Mouse (Mus musculus) CH12.LX (cell line): ENCODE results near the gene Kcnk16. TPM values are rescaled to one million over a fixed set of nuclear protein-coding genes. Genes with fewer than 3 reads are reported as not detected.

Experiments
- DNase-seq: peaks from one replicate; pipeline ENCODE4 v3.0.0-alpha.2; 2013; ENCODE audit errors: extremely low read depth
- H3K27ac ChIP-seq: 2 replicates; pipeline ENCODE4 v1.5.1; 2012; ENCODE audit warnings: low read depth, mild to moderate bottlenecking, control low read depth, moderate library complexity; ENCODE audit not compliant: insufficient read depth
- H3K27me3 ChIP-seq: replicated peaks from 2 replicates; pipeline ENCODE3; 2012; ENCODE audit warnings: inconsistent platforms
- H3K36me3 ChIP-seq, 2 experiments: replicated peaks in 1 of 2; 2 replicates each; pipeline versions ENCODE3 to v1.6.1; 2012; ENCODE audit warnings: inconsistent platforms in 1 of 2, low read length in 1 of 2, mild to moderate bottlenecking in 1 of 2, mixed read lengths in 1 of 2, moderate library complexity in 1 of 2; ENCODE audit not compliant: control insufficient read depth in 1 of 2, insufficient read depth in 1 of 2
- H3K4me1 ChIP-seq, 2 experiments: 2 replicates each; pipeline ENCODE4 v1.6.1; 2012; ENCODE audit warnings: inconsistent platforms in 1 of 2, moderate library complexity in 1 of 2; ENCODE audit not compliant: insufficient read depth in 2 of 2, control insufficient read depth in 1 of 2
- H3K4me2 ChIP-seq: 2 replicates; pipeline ENCODE4 v1.6.1; 2012; ENCODE audit warnings: low read depth, mild to moderate bottlenecking, control low read depth; ENCODE audit not compliant: poor library complexity, insufficient read depth, severe bottlenecking
- H3K4me3 ChIP-seq, 3 experiments: fragments of 150-350 bp in 1 of 3; sonication (generic) in 1 of 3; replicated peaks in 1 of 3; 2 replicates each; pipeline versions ENCODE3 to v1.5.1; 2011 to 2012; ENCODE audit warnings: low read depth in 2 of 3, low read length in 2 of 3, mild to moderate bottlenecking in 2 of 3, moderate library complexity in 2 of 3, control low read depth in 1 of 3, improper control_type of control experiment in 1 of 3, inconsistent platforms in 1 of 3, mixed read lengths in 1 of 3; ENCODE audit not compliant: poor library complexity in 1 of 3
- H3K79me2 ChIP-seq: replicated peaks from 2 replicates; pipeline ENCODE4 v1.6.1; 2012; ENCODE audit warnings: mild to moderate bottlenecking, moderate library complexity; ENCODE audit not compliant: control insufficient read depth, poor library complexity, insufficient read depth, severe bottlenecking; ENCODE audit errors: extremely low read depth
- H3K9ac ChIP-seq: 2 replicates; pipeline ENCODE4 v1.6.1; 2012; ENCODE audit warnings: low read depth, mild to moderate bottlenecking, control low read depth, moderate library complexity; ENCODE audit not compliant: insufficient read depth
- H3K9me3 ChIP-seq: replicated peaks from 2 replicates; pipeline ENCODE3; 2012; ENCODE audit warnings: low read length, inconsistent platforms, mixed read lengths
- CTCF ChIP-seq, 2 experiments: IDR thresholded peaks in 1 of 2; conservative IDR thresholded peaks in 1 of 2; 2 replicates each; pipeline ENCODE4 v1.5.1; 2011 to 2012; ENCODE audit warnings: low read depth in 2 of 2, low read length in 2 of 2, improper control_type of control experiment in 1 of 2, inconsistent platforms in 1 of 2, mild to moderate bottlenecking in 1 of 2, moderate library complexity in 1 of 2
- E2F4 ChIP-seq: IDR thresholded peaks from 2 replicates; pipeline ENCODE4 v1.6.1; 2011; ENCODE audit warnings: low read depth, low read length, improper control_type of control experiment; ENCODE audit not compliant: insufficient replicate concordance
- ELF1 ChIP-seq: IDR thresholded peaks from 2 replicates; pipeline ENCODE4 v1.6.1; 2014; ENCODE audit warnings: low read depth, mild to moderate bottlenecking, inconsistent platforms, low read length, improper control_type of control experiment
- JUN ChIP-seq: IDR thresholded peaks from 2 replicates; pipeline ENCODE4 v1.6.1; 2011; ENCODE audit warnings: low read depth, mild to moderate bottlenecking, low read length, improper control_type of control experiment, moderate library complexity; ENCODE audit not compliant: insufficient read depth
- JUND ChIP-seq: conservative IDR thresholded peaks from 2 replicates; pipeline ENCODE4 v1.6.1; 2011; ENCODE audit warnings: low read depth, low read length, improper control_type of control experiment
- KAT2A ChIP-seq: IDR thresholded peaks from 2 replicates; pipeline ENCODE4 v1.6.1; 2012; ENCODE audit warnings: low read length, improper control_type of control experiment, inconsistent platforms; ENCODE audit not compliant: insufficient replicate concordance
- MAFK ChIP-seq: IDR thresholded peaks from 2 replicates; pipeline ENCODE4 v1.6.1; 2011; ENCODE audit warnings: low read length, improper control_type of control experiment; ENCODE audit not compliant: insufficient replicate concordance
- MAX ChIP-seq: IDR thresholded peaks from 2 replicates; pipeline ENCODE4 v1.6.1; 2011; ENCODE audit warnings: low read length, improper control_type of control experiment
- MAZ ChIP-seq: IDR thresholded peaks from 2 replicates; pipeline ENCODE4 v1.6.1; 2012; ENCODE audit warnings: low read depth, mild to moderate bottlenecking, inconsistent platforms, low read length, improper control_type of control experiment, moderate library complexity
- MEF2A ChIP-seq: IDR thresholded peaks from 2 replicates; pipeline ENCODE4 v1.6.1; 2014; ENCODE audit warnings: low read depth, mild to moderate bottlenecking, inconsistent platforms, low read length, improper control_type of control experiment, borderline replicate concordance
- NELFE ChIP-seq: IDR thresholded peaks from 2 replicates; pipeline ENCODE4 v1.6.1; 2011; ENCODE audit warnings: low read depth, low read length, improper control_type of control experiment
- NRF1 ChIP-seq: IDR thresholded peaks from 2 replicates; pipeline ENCODE4 v1.6.1; 2014; ENCODE audit warnings: low read depth, mild to moderate bottlenecking, inconsistent platforms, low read length, improper control_type of control experiment, moderate library complexity
- PAX5 ChIP-seq: IDR thresholded peaks from 2 replicates; pipeline ENCODE4 v1.6.1; 2012; ENCODE audit warnings: low read length, inconsistent platforms, mixed read lengths
- POLR2A ChIP-seq: IDR thresholded peaks from 2 replicates; pipeline ENCODE4 v1.6.1; 2011; ENCODE audit warnings: low read depth, mild to moderate bottlenecking, improper control_type of control experiment, low read length
- RAD21 ChIP-seq: IDR thresholded peaks from 2 replicates; pipeline ENCODE4 v1.6.1; 2011; ENCODE audit warnings: low read depth, mild to moderate bottlenecking, low read length, improper control_type of control experiment, moderate library complexity
- RCOR1 ChIP-seq: conservative IDR thresholded peaks from 2 replicates; pipeline ENCODE4 v1.6.1; 2012; ENCODE audit warnings: low read depth, mild to moderate bottlenecking, inconsistent platforms, low read length, improper control_type of control experiment
- SIN3A ChIP-seq: IDR thresholded peaks from 2 replicates; pipeline ENCODE4 v1.6.1; 2012; ENCODE audit warnings: low read length, improper control_type of control experiment, inconsistent platforms
- SMC3 ChIP-seq: IDR thresholded peaks from 2 replicates; pipeline ENCODE4 v1.6.1; 2011; ENCODE audit warnings: low read depth, low read length, improper control_type of control experiment
- TBP ChIP-seq: conservative IDR thresholded peaks from 2 replicates; pipeline ENCODE4 v1.6.1; 2011; ENCODE audit warnings: low read depth, low read length, improper control_type of control experiment
- TCF12 ChIP-seq: IDR thresholded peaks from 2 replicates; pipeline ENCODE4 v1.6.1; 2014; ENCODE audit warnings: low read depth, mild to moderate bottlenecking, inconsistent platforms, low read length, improper control_type of control experiment
- UBTF ChIP-seq: IDR thresholded peaks from 2 replicates; pipeline ENCODE4 v1.6.1; 2012; ENCODE audit warnings: low read depth, mild to moderate bottlenecking, inconsistent platforms, low read length, improper control_type of control experiment, moderate library complexity
- USF1 ChIP-seq: IDR thresholded peaks from 2 replicates; pipeline ENCODE4 v1.6.1; 2014; ENCODE audit warnings: low read depth, mild to moderate bottlenecking, inconsistent platforms, low read length, improper control_type of control experiment
- USF2 ChIP-seq: conservative IDR thresholded peaks from 2 replicates; pipeline ENCODE4 v1.6.1; 2011; ENCODE audit warnings: low read depth, low read length, improper control_type of control experiment
- ZC3H11A ChIP-seq: IDR thresholded peaks from 2 replicates; pipeline ENCODE4 v1.6.1; 2012; ENCODE audit warnings: low read depth, mild to moderate bottlenecking, inconsistent platforms, low read length, improper control_type of control experiment
- ZMIZ1 ChIP-seq: IDR thresholded peaks from 2 replicates; pipeline ENCODE4 v1.6.1; 2012; ENCODE audit warnings: low read depth, mild to moderate bottlenecking, inconsistent platforms, low read length, improper control_type of control experiment
- dilution Hi-C: fragments of 300-500 bp; cut with MboI; formaldehyde crosslinking; loops from 2 replicates; pipeline ENCODE4 v1.14.3; 2020; ENCODE audit warnings: low sequenced_read_pairs; ENCODE audit not compliant: extremely low pct_unique_long_range_greater_than_20kb, extremely low pct_ligation_motif_present
- in situ Hi-C: fragments of 300-500 bp; cut with MboI; formaldehyde crosslinking; loops from 3 replicates; pipeline ENCODE4 v1.14.3; 2019; ENCODE audit warnings: low sequenced_read_pairs, low pct_ligation_motif_present, low pct_unique_long_range_greater_than_20kb, mixed read lengths
- polyA plus RNA-seq: library from polyadenylated mRNA; unstranded; fragments of >175 nt; gene quantifications from 2 replicates; pipeline ENCODE4 v1.2.1, GENCODE M21; 2012; ENCODE audit warnings: low read depth; ENCODE audit not compliant: insufficient read length
- total RNA-seq, 2 experiments: library from RNA; depleted of rRNA; stranded (reverse); fragments of 300-350 nt in 1 of 2; fragments of >200 nt in 1 of 2; gene quantifications; 2 replicates each; pipeline ENCODE4 v1.2.3; 2012 to 2014

The Kcnk16 gene
- total and polyA plus RNA-seq, 3 experiments = not detected

- Histone ChIP-seq H3K4me1 (no peaks in the 10 kb centered on the region), H3K79me2 (no peaks in the 10 kb centered on the region), H3K27ac (no peak overlapping the region), H3K4me3 (no peak overlapping the region), H3K4me2 (no peak overlapping the region), H3K36me3 (no peaks in the 10 kb centered on the region), H3K27me3 (peaks cover 53% of the 10 kb centered on the region), H3K9ac (no peak overlapping the region), H3K9me3 (no peaks in the 10 kb centered on the region)
- TF ChIP-seq E2F4 (no peak), MAX (peak; percentile 17; the same call in 1 of the 2 replicates), MAFK (peak; percentile 45; the same call in 1 of the 2 replicates), NRF1 (peak; percentile 24; the same call in 1 of the 2 replicates), KAT2A (no peak), USF1 (no peak), SMC3 (peak; percentile 100), RCOR1 (no peak), POLR2A (no peak), NELFE (peak; percentile 53; the same call in 1 of the 2 replicates), RAD21 (peak; percentile 97), TBP (no peak), ZC3H11A (peak; percentile 99), TCF12 (no peak), UBTF (no peak), MEF2A (peak; percentile 59; the same call in 1 of the 2 replicates), PAX5 (no peak), MAZ (no peak), USF2 (no peak), ELF1 (no peak), ZMIZ1 (no peak), CTCF (conservative IDR thresholded peaks at IDR 0.05 in 1 of 2, IDR thresholded peaks at IDR 0.05 in 1 of 2; ENCODE audit: low read depth in 2 of 2, low read length in 2 of 2) (peak; percentile 93 to 97), SIN3A (peak; percentile 46; the same call in 1 of the 2 replicates), JUN (no peak), JUND (peak; percentile 22; the same call in 1 of the 2 replicates)
- dilution Hi-C loops = no loop called here
- peak; percentile 76 for DNase-seq
- in situ Hi-C loops = loop anchor here (25.0 kb wide), 1 partner anchor 421 kb away; no protein-coding TSS in a partner anchor
Measured at GRCm38 (mm10) chr14:20258185-20259113, 10.6 kb downstream of the Kcnk16 start.
